Mouse (Mus musculus) embryonic facial prominence, embryonic 11.5 days (tissue): ENCODE measurements around the gene Dpm3. TPM values are rescaled to one million over a fixed set of nuclear protein-coding genes. Genes with fewer than 3 reads are reported as not detected.

Experiments
- ATAC-seq: fragments of 200-750 bp; cut with Nextera tagmentation; replicated peaks from 2 replicates; pipeline ENCODE4 v1.8.0; 2017; ENCODE audit warnings: low read depth; ENCODE audit not compliant: insufficient number of reproducible peaks, low FRiP score, low TSS enrichment
- DNase-seq: peaks from one replicate; pipeline ENCODE4 v3.0.0-alpha.2; 2015; ENCODE audit warnings: low spot score
- H3K27ac ChIP-seq: fragments of 300-500 bp; sonication (generic); replicated peaks from 2 replicates; pipeline ENCODE4 v1.5.1; 2014; ENCODE audit warnings: mild to moderate bottlenecking, low read depth, low read length, control low read depth
- H3K27me3 ChIP-seq: fragments of 300-500 bp; sonication (generic); 2 replicates; pipeline ENCODE4 v1.6.1; 2014; ENCODE audit warnings: mild to moderate bottlenecking, low read length, moderate library complexity, mixed read lengths; ENCODE audit not compliant: control insufficient read depth, insufficient read depth
- H3K36me3 ChIP-seq: fragments of 300-500 bp; sonication (generic); replicated peaks from 2 replicates; pipeline ENCODE4 v1.6.1; 2014; ENCODE audit warnings: low read depth, mild to moderate bottlenecking, low read length, moderate library complexity, mixed read lengths; ENCODE audit not compliant: control insufficient read depth, insufficient read depth
- H3K4me1 ChIP-seq: fragments of 300-500 bp; sonication (generic); 2 replicates; pipeline ENCODE4 v1.6.1; 2014; ENCODE audit warnings: low read length, mixed read lengths; ENCODE audit not compliant: control insufficient read depth, insufficient read depth
- H3K4me2 ChIP-seq: fragments of 300-500 bp; sonication (generic); 2 replicates; pipeline ENCODE4 v1.6.1; 2014; ENCODE audit warnings: low read depth, mild to moderate bottlenecking, control low read depth, low read length, moderate library complexity
- H3K4me3 ChIP-seq: fragments of 300-500 bp; sonication (generic); 2 replicates; pipeline ENCODE4 v1.5.1; 2014; ENCODE audit warnings: low read depth, low read length, control low read depth
- H3K9ac ChIP-seq: fragments of 300-500 bp; sonication (generic); replicated peaks from 2 replicates; pipeline ENCODE4 v1.6.1; 2014; ENCODE audit warnings: mild to moderate bottlenecking, control low read depth, low read length
- H3K9me3 ChIP-seq: fragments of 300-500 bp; sonication (generic); replicated peaks from 2 replicates; pipeline ENCODE4 v1.6.1; 2016; ENCODE audit warnings: mild to moderate bottlenecking, low read length, inconsistent platforms, mixed read lengths; ENCODE audit not compliant: control insufficient read depth
- WGBS: fragments of 180-500 bp; shearing (Covaris S2); extraction: QIAGEN DNeasy Blood & Tissue Kit; methylation state at CpG from one replicate; pipeline ENCODE4 v1.1.7; 2014; 5-methylcytosine and 5-hydroxymethylcytosine counted together
- polyA plus RNA-seq: library from polyadenylated mRNA; unstranded; fragments of >200 nt; fragmentation: Nextera tagmentation; extraction: Ambion mirVana; gene quantifications from 2 replicates; pipeline ENCODE4 v1.2.1, GENCODE M21; 2014

Gene Dpm3
- polyA plus RNA-seq, 1 experiment from 2014 or later = 82.4 TPM

DNA sequence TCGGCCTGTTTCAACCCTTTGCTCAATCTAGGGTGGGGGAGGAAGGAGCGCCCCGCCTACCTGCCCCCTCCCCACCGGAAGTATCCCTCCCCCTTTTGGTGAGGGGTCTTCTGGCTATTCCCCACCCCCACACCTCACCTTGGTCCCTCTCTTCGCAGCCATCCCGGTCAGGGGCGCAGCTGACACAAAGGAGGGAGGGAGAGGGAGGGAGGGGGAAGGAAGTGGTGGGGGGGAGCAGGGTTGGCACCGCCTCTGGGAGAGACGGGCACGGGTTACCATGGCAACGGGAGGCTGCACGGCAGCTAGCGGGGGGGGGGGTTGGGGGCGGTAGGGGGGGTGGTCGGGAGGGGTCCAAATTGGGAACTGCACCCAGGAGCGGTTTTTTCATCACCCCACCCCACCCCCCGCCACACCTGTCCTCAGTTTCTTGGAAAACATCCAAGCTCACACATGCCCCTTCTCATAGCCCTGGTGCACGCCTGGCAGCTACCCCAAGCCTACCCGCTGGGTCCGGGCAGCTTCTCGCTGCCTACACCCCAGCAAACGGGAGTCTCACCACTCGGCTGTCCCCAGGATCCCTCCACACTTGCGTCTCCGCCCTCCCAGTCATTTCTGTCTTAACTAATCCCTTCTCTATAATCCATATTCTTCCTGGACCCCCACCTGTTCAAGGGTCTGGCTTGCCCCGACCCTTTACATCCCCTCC is 14.0 kb upstream of the Dpm3 start:
- WGBS = under 1% methylated on average over 20 of the region's 26 CpGs
- H3K9ac ChIP-seq = peak overlapping the region; percentile 45

DNA sequence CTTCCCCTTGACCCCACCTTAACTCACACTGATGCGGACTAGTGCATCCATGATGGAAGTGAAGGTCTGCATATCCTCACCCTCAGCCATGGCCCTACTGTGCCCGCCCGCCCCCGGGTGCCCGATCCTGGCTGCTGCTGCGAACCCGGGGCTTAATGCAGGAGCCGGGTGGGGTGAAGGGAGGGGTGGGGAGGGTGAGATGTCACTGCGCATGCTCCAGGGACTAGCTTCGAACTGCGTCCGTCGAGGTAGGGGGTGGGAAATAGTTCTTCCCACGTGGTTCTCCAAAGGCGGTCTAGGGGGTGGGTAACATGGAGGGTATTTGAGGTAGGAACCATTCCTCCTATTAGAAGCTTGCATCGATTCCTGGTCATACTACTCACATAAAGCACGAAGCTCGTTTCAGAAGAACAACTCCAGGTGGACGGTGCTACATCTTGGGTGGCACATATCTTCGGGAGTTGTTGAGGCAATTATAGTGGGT is 13.4 kb upstream of the Dpm3 start, which contains the start of gene Krtcap2:
Krtcap2 (plus strand) TSS at position 279 of the 484 bp plus-strand sequence.
- no peak within 1 kb of the TSS; the same call in 1 of the 2 replicates for H3K27ac ChIP-seq
- DNase-seq (peak; percentile 54), ATAC-seq (peak; percentile 29; the same call in 1 of the 2 replicates)
- H3K36me3 ChIP-seq = no peaks in the 10 kb centered on the region; the same call in 1 of the 2 replicates
- H3K4me2 ChIP-seq = peak within 1 kb of the TSS; percentile 75
- peak within 1 kb of the TSS; percentile 76 for H3K4me3 ChIP-seq
- peaks cover 6% of the 10 kb centered on the region for H3K4me1 ChIP-seq
- 5% methylated on average over 20 of the region's 20 CpGs for WGBS
- H3K9ac ChIP-seq = peak within 1 kb of the TSS; percentile 79
- H3K9me3 ChIP-seq = no peaks in the 10 kb centered on the region
- H3K27me3 ChIP-seq = no peaks in the 10 kb centered on the region

More for the DNA sequence above, 14.0 kb upstream of the Dpm3 start:
- Histone ChIP-seq H3K27me3 (no peaks in the 10 kb centered on the region), H3K4me2 (peak overlapping the region; percentile 59), H3K36me3 (no peaks in the 10 kb centered on the region; the same call in 1 of the 2 replicates), H3K4me3 (peak overlapping the region; percentile 40), H3K9me3 (no peaks in the 10 kb centered on the region), H3K27ac (no peak overlapping the region), H3K4me1 (peaks cover 6% of the 10 kb centered on the region)
- DNase-seq (peak; percentile 66), ATAC-seq (peak; percentile 11; the same call in 1 of the 2 replicates)

DNA sequence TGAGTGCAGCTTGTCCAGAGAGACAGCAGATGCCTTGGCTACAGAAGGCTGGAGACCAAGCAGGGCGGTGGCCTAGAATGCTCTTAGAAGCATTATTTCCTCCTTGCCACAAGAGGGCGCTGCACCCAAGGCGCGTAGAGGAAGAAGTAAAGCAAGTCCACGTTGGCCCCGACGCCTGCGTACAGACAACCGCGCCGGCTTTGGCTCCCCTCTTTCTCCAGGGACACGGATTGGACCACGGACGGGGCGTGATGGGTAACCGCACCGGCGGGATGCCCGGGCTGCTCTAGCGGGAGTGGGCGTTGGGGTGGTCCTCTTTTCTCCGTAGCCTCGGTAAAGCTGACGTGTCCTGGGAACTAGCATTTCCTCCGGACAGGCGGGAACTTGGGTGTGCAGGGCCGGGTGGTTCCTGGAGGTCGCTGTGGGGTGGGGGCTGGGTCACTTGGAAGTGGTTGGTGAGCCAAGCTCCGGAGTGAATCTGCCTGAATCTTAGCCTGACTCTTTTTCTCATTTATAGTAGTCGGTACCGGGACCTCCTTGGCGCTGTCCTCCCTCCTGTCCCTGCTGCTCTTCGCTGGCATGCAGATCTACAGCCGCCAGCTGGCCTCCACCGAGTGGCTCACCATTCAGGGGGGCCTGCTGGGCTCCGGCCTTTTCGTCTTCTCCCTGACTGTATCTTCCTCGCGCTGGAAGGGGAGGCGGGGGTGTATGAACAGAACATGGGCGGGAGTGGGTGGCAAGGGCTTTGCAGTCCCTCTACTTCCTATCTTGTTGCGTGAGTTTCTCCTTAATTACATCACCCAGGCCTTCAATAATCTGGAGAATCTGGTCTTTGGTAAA is 12.7 kb upstream of the Dpm3 start, which contains the start of gene Trim46:
Trim46 (minus strand) TSS at position 49 of the 840 bp plus-strand sequence.
- Histone ChIP-seq H3K9me3 (no peaks in the 10 kb centered on the region), H3K4me3 (peak within 1 kb of the TSS; percentile 76), H3K4me1 (peaks cover 9% of the 10 kb centered on the region), H3K9ac (peak within 1 kb of the TSS; percentile 79), H3K27ac (no peak within 1 kb of the TSS; the same call in 1 of the 2 replicates), H3K27me3 (no peaks in the 10 kb centered on the region), H3K36me3 (no peaks in the 10 kb centered on the region; the same call in 1 of the 2 replicates), H3K4me2 (peak within 1 kb of the TSS; percentile 75)
- peak; percentile 94 for DNase-seq
- under 1% methylated on average over 42 of the region's 42 CpGs for WGBS
- peak; percentile 50 for ATAC-seq

DNA sequence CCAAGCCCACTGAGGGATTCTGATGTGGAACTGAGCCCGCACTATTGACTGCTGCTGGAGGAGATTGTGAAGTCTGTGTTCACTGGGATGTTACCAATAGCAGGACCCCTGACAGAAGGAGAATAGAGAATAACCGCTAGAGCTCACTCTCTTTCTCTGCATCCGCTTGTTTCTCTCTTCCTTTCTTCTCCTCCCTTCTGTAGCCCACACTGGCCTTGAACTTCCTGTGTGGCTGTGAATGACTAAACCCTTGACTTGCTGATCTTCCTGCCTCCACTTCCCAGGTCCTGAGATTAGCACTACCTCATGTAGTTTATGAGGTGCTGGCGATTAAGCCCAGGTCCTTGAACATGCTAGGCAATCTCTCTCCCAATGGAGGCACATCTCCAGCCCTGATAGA is 11.7 kb upstream of the Dpm3 start:
- ATAC-seq = no peak
- no peaks in the 10 kb centered on the region; the same call in 1 of the 2 replicates for H3K36me3 ChIP-seq
- no peak overlapping the region for H3K27ac ChIP-seq
- H3K4me3 ChIP-seq = 0 out of 2 replicates have a peak overlapping the region, but pooled peaks have one; percentile 76
- H3K4me1 ChIP-seq = peaks cover 10% of the 10 kb centered on the region
- no peaks in the 10 kb centered on the region for H3K9me3 ChIP-seq
- no peak overlapping the region for H3K9ac ChIP-seq
- no peak overlapping the region for H3K4me2 ChIP-seq
- H3K27me3 ChIP-seq = no peaks in the 10 kb centered on the region
- 84% methylated on average over 4 of the region's 4 CpGs for WGBS
- DNase-seq = no peak

DNA sequence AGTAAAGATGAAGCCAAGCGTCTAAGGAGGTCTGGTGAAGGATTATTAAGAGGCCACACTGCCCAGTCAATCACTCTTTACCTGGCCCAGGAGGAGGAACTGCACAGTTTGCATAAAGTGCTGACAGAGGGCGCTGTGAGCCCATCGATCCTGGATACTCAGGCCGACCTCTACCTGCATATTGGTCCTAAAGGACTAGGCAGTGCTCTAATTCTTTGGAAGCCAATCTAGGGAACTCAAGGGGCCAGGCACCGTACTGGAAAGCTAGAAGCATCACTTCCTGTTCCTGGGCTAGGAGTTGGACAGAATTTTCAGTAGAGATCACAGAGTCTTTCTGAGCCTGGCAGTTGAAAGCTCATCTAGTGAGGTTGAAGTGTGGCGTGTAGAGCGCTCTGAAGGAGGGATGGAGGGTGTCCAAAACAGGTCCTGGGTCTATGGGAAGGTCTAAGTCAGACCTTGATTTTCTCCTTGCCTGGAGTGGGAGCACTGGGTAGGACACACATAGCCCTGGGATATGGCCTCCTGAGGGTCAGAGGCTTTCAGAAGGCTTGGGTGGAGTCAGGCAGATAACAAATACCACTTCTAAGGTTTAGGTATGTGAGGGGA is 8.6 kb upstream of the Dpm3 start:
- 15% methylated on average over 7 of the region's 7 CpGs for WGBS
- Histone ChIP-seq H3K4me3 (no peak overlapping the region), H3K4me2 (no peak overlapping the region), H3K27ac (no peak overlapping the region), H3K9me3 (no peaks in the 10 kb centered on the region), H3K9ac (no peak overlapping the region), H3K4me1 (peaks cover 4% of the 10 kb centered on the region), H3K36me3 (no peaks in the 10 kb centered on the region; the same call in 1 of the 2 replicates), H3K27me3 (no peaks in the 10 kb centered on the region)
- DNase-seq (peak; percentile 72), ATAC-seq (0 out of 2 replicates have a peak, but pooled peaks have one; percentile 11)

DNA sequence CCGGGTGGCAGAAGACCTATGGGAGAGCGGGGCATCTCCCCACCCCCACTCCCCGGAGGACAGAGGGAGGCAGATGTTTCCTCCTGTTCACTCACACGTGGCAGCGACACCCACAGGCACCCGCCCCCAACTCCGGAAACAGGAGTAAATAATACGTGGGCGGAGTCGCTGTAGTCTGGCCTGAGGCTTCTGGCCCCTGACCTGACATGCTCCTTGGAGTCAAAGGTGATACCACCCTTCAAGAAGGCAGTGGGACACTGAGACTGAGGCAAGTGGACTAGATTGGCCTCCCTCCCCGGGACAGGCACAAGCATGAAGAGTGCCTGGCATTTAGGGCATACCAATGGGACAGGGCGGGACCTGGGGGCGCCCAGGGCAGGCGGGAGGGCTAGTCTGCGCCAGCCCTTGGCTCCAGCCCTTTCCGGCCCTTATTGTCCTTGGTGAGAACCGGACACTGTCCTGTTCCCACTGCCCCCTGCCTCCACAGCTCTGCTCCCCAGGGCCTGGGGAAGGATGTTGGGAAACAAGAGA is 7.7 kb upstream of the Dpm3 start:
- DNase-seq (peak; percentile 55), ATAC-seq (peak; percentile 46; the same call in 1 of the 2 replicates)
- Histone ChIP-seq H3K9me3 (no peaks in the 10 kb centered on the region), H3K9ac (peak overlapping the region; percentile 22; the same call in 1 of the 2 replicates), H3K27me3 (no peaks in the 10 kb centered on the region), H3K4me1 (peaks cover 4% of the 10 kb centered on the region), H3K27ac (no peak overlapping the region), H3K4me3 (no peak overlapping the region), H3K4me2 (peak overlapping the region; percentile 34), H3K36me3 (no peaks in the 10 kb centered on the region; the same call in 1 of the 2 replicates)
- WGBS = 1% methylated on average over 17 of the region's 17 CpGs

DNA sequence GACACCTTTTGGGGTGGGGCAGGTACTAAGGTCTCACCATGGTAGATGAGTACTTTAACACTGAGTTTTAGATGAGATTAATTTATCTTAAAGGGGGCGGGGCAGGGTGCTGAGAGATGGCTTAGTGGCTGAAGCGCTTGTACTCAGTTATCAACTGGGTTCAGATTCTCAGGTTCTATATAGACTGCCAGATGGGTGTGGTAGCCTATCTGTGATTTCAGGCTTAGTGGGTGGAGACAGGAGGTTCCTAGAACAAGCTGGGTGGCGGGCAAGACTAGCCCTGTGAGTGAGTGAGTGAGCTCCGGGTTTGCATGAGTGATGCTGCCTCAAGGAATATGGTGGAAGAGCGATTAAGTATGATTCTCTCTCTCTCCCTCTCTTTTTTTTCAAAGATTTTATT is 4.2 kb upstream of the Dpm3 start:
- Histone ChIP-seq H3K9ac (no peak overlapping the region), H3K4me3 (no peak overlapping the region), H3K4me1 (peaks cover 4% of the 10 kb centered on the region), H3K27me3 (no peaks in the 10 kb centered on the region), H3K4me2 (no peak overlapping the region), H3K9me3 (no peaks in the 10 kb centered on the region), H3K36me3 (no peaks in the 10 kb centered on the region), H3K27ac (no peak overlapping the region)
- ATAC-seq = no peak
- DNase-seq = no peak
- 93% methylated on average over 5 of the region's 5 CpGs for WGBS
